Mouse (Mus musculus): ENCODE measurements around the gene Wnk2. TPM values are rescaled to one million over a fixed set of nuclear protein-coding genes. Genes with fewer than 3 reads are reported as not detected.

The Wnk2 gene
- polyA plus RNA-seq, 1 experiment from 2014 or later, result 2.6 TPM

DNA sequence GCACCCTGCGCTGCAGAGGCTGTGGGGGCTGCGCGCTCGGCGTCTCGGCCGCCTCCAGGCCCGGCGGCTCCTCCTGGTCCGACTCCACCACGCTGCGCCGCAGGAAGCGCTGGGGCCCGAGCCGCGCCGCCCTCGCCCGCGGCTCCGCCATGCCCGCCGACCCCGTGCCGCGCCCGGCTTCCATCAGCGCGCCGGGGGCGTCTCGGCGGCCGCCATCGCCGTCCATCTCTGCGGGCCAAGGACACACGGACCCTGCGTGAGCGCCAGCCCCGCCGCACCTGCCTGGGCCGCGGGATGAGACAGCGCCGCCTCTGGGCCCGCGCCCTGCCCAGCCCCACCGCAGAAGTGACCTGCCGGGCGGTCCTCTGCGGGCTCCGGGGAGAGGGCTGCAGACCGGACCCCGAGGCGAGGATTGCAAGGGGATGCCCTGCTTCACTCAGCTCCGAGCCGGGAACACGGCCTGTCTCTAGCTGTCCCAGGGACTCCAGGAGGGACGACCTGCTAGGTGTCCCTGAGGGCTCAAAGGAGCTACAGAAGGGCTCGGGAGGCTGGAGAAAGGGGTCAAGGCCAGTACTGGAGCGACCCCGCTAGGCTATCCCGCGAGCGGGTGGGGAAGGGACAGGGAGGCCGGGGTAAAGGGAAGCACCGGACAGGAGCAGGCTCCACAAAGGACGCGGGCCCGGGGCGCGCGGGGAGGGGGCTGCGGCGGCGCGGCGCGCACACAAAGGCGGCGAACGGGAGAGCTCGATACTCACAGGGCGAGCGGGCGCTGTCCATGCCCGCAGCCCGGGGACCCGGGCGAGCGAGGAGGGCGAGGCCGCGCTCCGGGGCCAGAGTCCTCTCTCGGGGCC, 582 bp downstream of the Wnk2 start:
- Histone ChIP-seq H3K4me1 (ENCODE audit: control insufficient read depth in 2 of 2, insufficient read depth in 2 of 2, low read length in 2 of 2) (peaks cover 5 to 21% of the 10 kb centered on the region in 2 experiments; a peak in 3 of 4 replicates), H3K27ac (replicated peaks in 1 of 2; ENCODE audit: control insufficient read depth in 1 of 2, insufficient read depth in 1 of 2, low read depth in 2 of 2, low read length in 2 of 2) (no peak overlapping the region), H3K9me3 (ENCODE audit: control insufficient read depth, low read length) (no peaks in the 10 kb centered on the region), H3K9ac (ENCODE audit: low read length) (peak overlapping the region; percentile 75), H3K36me3 (ENCODE audit: control insufficient read depth, insufficient read depth, low read length) (no peaks in the 10 kb centered on the region), H3K4me3 (ENCODE audit: control insufficient read depth in 1 of 2, insufficient read depth in 1 of 2, low read depth in 1 of 2, low read length in 2 of 2) (peak overlapping the region; percentile 67 to 72), H3K27me3 (ENCODE audit: control insufficient read depth, insufficient read depth, low read length) (peaks cover 56% of the 10 kb centered on the region), H3K4me2 (ENCODE audit: low read length) (peak overlapping the region; percentile 97)
- under 1% methylated on average over 68 of the region's 98 CpGs for WGBS
- ATAC-seq (ENCODE audit: insufficient number of reproducible peaks, insufficient read depth, low FRiP score, low read depth), result peak; percentile 56

DNA sequence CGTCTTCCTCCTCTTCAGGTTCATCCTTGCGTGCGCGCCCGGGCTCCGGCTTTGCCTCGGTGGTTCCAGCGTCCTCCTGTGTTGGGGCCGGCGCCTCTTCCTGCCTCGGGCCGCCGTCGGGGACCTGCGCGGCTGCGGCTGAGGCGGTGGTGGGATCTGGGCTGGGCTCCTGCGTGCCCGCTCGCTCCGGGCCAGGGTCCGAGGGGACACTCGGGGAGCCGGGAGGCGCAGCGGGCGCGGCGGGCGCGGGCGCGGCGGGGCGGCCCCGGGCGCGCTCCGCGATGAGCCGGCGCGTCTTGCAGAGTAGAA, 1.2 kb downstream of the Wnk2 start:
- Histone ChIP-seq H3K4me3 (ENCODE audit: control insufficient read depth in 1 of 2, insufficient read depth in 1 of 2, low read depth in 1 of 2, low read length in 2 of 2) (peak overlapping the region; percentile 67 to 72), H3K9ac (ENCODE audit: low read length) (peak overlapping the region; percentile 75), H3K9me3 (ENCODE audit: control insufficient read depth, low read length) (no peaks in the 10 kb centered on the region), H3K27me3 (ENCODE audit: control insufficient read depth, insufficient read depth, low read length) (peaks cover 56% of the 10 kb centered on the region), H3K4me2 (ENCODE audit: low read length) (peak overlapping the region; percentile 97), H3K36me3 (ENCODE audit: control insufficient read depth, insufficient read depth, low read length) (no peaks in the 10 kb centered on the region), H3K27ac (replicated peaks in 1 of 2; ENCODE audit: control insufficient read depth in 1 of 2, insufficient read depth in 1 of 2, low read depth in 2 of 2, low read length in 2 of 2) (no peak overlapping the region), H3K4me1 (ENCODE audit: control insufficient read depth in 2 of 2, insufficient read depth in 2 of 2, low read length in 2 of 2) (peaks cover 5 to 21% of the 10 kb centered on the region in 2 experiments; a peak in 3 of 4 replicates)
- no peak for ATAC-seq (ENCODE audit: insufficient number of reproducible peaks, insufficient read depth, low FRiP score, low read depth)
- 1% methylated on average over 42 of the region's 44 CpGs for WGBS

DNA sequence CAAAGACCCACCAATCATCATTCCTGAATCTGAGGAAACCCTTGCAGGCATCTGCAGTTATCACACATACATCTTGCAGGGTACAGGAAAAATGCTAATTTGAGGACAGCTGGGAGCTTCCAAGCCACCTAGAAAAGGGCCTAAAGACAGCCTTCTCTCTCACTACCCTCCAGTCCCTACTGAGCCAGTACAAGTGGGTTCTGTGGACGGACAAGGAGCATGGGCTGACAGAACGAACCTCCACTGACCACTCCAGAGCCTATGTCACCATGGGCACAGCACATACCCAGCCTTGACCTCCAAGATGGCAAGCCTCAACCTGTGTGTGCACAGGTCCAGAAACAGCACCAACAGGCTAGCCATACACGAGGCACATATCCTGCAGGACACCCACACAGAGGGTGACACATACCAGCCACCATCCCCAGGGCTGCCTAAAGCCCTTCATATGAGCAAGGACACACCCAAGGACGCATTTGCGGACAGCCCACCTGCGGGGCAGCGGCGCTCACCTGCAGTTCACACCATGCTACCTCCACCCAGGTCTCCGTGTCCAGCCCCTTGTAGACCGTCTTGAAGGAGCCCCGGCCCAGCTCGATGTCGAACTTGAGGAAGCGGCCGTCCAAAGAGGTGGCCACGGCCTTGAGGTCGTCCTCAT, 1.6 kb downstream of the Wnk2 start:
- ATAC-seq (ENCODE audit: insufficient number of reproducible peaks, insufficient read depth, low FRiP score, low read depth), result no peak
- H3K9ac ChIP-seq (ENCODE audit: low read length), result peak overlapping the region; percentile 75; the same call in 1 of the 2 replicates
- peak overlapping the region; percentile 67 to 72 for H3K4me3 ChIP-seq (ENCODE audit: control insufficient read depth in 1 of 2, insufficient read depth in 1 of 2, low read depth in 1 of 2, low read length in 2 of 2)
- no peaks in the 10 kb centered on the region for H3K36me3 ChIP-seq (ENCODE audit: control insufficient read depth, insufficient read depth, low read length)
- WGBS, result 22% methylated on average over 17 of the region's 17 CpGs
- H3K27me3 ChIP-seq (ENCODE audit: control insufficient read depth, insufficient read depth, low read length), result peaks cover 56% of the 10 kb centered on the region
- no peak overlapping the region for H3K27ac ChIP-seq (replicated peaks in 1 of 2; ENCODE audit: control insufficient read depth in 1 of 2, insufficient read depth in 1 of 2, low read depth in 2 of 2, low read length in 2 of 2)
- peaks cover 5 to 21% of the 10 kb centered on the region in 2 experiments; a peak in 3 of 4 replicates for H3K4me1 ChIP-seq (ENCODE audit: control insufficient read depth in 2 of 2, insufficient read depth in 2 of 2, low read length in 2 of 2)
- peak overlapping the region; percentile 97 for H3K4me2 ChIP-seq (ENCODE audit: low read length)
- no peaks in the 10 kb centered on the region for H3K9me3 ChIP-seq (ENCODE audit: control insufficient read depth, low read length)

DNA sequence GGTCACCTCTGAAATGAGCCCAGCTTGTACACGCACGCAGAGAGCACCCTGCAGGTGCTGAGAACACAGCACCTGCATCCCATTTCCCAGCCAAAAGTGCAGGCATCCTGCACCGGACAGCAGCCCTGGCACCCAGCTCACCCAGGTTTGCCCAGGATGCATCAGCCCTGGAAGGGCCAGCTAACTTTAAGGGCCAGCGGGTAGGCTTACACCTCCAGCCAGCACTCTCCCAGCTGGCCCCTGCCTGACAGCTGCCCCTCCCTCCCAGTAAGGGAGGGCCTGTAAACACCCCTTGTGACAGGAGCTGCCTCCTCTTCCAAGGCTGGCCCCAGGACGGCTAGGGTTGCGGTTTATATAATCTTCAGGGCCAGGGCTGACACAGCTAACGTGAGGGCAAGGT, 2.4 kb downstream of the Wnk2 start:
- ATAC-seq (ENCODE audit: insufficient number of reproducible peaks, insufficient read depth, low FRiP score, low read depth), result no peak
- no peak overlapping the region for H3K27ac ChIP-seq (replicated peaks in 1 of 2; ENCODE audit: control insufficient read depth in 1 of 2, insufficient read depth in 1 of 2, low read depth in 2 of 2, low read length in 2 of 2)
- no peaks in the 10 kb centered on the region for H3K36me3 ChIP-seq (ENCODE audit: control insufficient read depth, insufficient read depth, low read length)
- 37% methylated on average over 7 of the region's 7 CpGs for WGBS
- H3K4me1 ChIP-seq (ENCODE audit: control insufficient read depth in 2 of 2, insufficient read depth in 2 of 2, low read length in 2 of 2), result peaks cover 9 to 24% of the 10 kb centered on the region in 2 experiments; a peak in 3 of 4 replicates
- H3K27me3 ChIP-seq (ENCODE audit: control insufficient read depth, insufficient read depth, low read length), result peaks cover 54% of the 10 kb centered on the region
- H3K9me3 ChIP-seq (ENCODE audit: control insufficient read depth, low read length), result no peaks in the 10 kb centered on the region
- H3K4me3 ChIP-seq (ENCODE audit: control insufficient read depth in 1 of 2, insufficient read depth in 1 of 2, low read depth in 1 of 2, low read length in 2 of 2), result no peak overlapping the region
- H3K9ac ChIP-seq (ENCODE audit: low read length), result no peak overlapping the region
- H3K4me2 ChIP-seq (ENCODE audit: low read length), result no peak overlapping the region

DNA sequence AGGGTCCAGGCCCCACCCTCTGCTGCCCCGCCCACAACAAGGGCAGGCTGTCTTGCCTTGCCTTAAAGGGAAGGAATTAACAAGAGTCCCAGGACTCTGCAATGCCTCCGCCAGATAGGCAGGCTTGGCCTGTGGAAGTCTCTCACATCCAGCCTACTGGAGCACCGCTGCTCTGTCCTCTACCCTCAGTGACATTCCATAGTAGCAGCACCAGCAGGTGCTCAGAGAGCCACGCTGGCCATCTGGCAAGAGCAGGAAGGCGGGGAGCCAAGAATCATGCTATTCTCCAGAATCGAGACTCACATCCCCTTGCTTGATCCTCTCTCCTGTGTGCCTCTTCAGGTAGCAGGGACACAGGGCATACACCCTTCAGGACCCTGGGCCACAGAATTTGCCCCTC, 3.4 kb downstream of the Wnk2 start:
- 33% methylated on average over 6 of the region's 6 CpGs for WGBS
- Histone ChIP-seq H3K4me3 (ENCODE audit: control insufficient read depth in 1 of 2, insufficient read depth in 1 of 2, low read depth in 1 of 2, low read length in 2 of 2) (no peak overlapping the region), H3K4me1 (ENCODE audit: control insufficient read depth in 2 of 2, insufficient read depth in 2 of 2, low read length in 2 of 2) (peaks cover 13 to 27% of the 10 kb centered on the region in 2 experiments; a peak in 3 of 4 replicates), H3K36me3 (ENCODE audit: control insufficient read depth, insufficient read depth, low read length) (no peaks in the 10 kb centered on the region), H3K4me2 (ENCODE audit: low read length) (no peak overlapping the region), H3K9me3 (ENCODE audit: control insufficient read depth, low read length) (no peaks in the 10 kb centered on the region), H3K27me3 (ENCODE audit: control insufficient read depth, insufficient read depth, low read length) (peaks cover 45% of the 10 kb centered on the region), H3K27ac (replicated peaks in 1 of 2; ENCODE audit: control insufficient read depth in 1 of 2, insufficient read depth in 1 of 2, low read depth in 2 of 2, low read length in 2 of 2) (no peak overlapping the region), H3K9ac (ENCODE audit: low read length) (no peak overlapping the region)
- no peak for ATAC-seq (ENCODE audit: insufficient number of reproducible peaks, insufficient read depth, low FRiP score, low read depth)

DNA sequence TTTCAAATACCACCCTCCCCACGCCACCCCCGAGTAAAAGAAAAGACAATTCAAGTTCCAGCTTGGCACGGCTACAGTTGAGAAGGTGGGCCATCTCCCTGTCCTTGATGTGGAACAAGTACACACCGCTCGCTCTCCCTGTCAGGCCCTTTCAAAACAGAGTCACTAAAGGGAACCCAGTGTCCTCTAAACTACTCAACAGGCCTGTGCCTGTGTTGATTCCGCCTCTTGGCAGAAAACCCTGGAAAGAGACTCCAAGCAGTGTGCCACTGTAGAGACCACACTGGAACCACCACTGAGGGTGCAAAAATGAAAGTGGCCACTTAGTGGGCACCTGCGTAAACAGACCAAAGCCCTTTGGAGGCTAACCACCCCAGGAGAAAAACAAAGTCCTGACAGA, 4.5 kb downstream of the Wnk2 start:
- H3K4me2 ChIP-seq (ENCODE audit: low read length), result no peak overlapping the region
- ATAC-seq (ENCODE audit: insufficient number of reproducible peaks, insufficient read depth, low FRiP score, low read depth), result no peak
- H3K27ac ChIP-seq (replicated peaks in 1 of 2; ENCODE audit: control insufficient read depth in 1 of 2, insufficient read depth in 1 of 2, low read depth in 2 of 2, low read length in 2 of 2), result no peak overlapping the region
- H3K4me1 ChIP-seq (ENCODE audit: control insufficient read depth in 2 of 2, insufficient read depth in 2 of 2, low read length in 2 of 2), result peaks cover 13 to 27% of the 10 kb centered on the region in 2 experiments; a peak in 3 of 4 replicates
- no peak overlapping the region for H3K9ac ChIP-seq (ENCODE audit: low read length)
- 87% methylated on average over 7 of the region's 7 CpGs for WGBS
- no peaks in the 10 kb centered on the region for H3K9me3 ChIP-seq (ENCODE audit: control insufficient read depth, low read length)
- H3K27me3 ChIP-seq (ENCODE audit: control insufficient read depth, insufficient read depth, low read length), result peaks cover 34% of the 10 kb centered on the region
- H3K36me3 ChIP-seq (ENCODE audit: control insufficient read depth, insufficient read depth, low read length), result no peaks in the 10 kb centered on the region
- no peak overlapping the region for H3K4me3 ChIP-seq (ENCODE audit: control insufficient read depth in 1 of 2, insufficient read depth in 1 of 2, low read depth in 1 of 2, low read length in 2 of 2)

DNA sequence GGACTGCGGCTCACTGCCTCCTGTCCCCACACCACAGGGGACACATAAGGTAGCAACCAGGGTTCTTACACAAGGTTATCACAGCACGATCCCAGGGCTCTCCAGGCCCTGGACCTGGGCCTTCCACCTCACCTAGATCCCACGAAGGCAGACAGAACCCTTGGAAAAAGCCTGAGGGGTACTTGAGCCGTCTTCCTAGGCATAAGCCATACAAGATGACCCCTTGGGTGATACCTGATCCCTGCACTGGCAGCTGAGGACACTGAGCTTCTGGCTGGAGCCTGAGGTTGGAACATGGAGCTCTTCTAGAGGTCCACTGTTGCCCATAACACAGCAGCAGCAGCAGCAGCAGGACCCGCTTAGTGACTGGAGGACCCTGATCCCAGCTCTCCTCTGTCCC, 5.4 kb downstream of the Wnk2 start:
- no peak overlapping the region for H3K4me2 ChIP-seq (ENCODE audit: low read length)
- no peaks in the 10 kb centered on the region for H3K9me3 ChIP-seq (ENCODE audit: control insufficient read depth, low read length)
- no peak overlapping the region for H3K27ac ChIP-seq (replicated peaks in 1 of 2; ENCODE audit: control insufficient read depth in 1 of 2, insufficient read depth in 1 of 2, low read depth in 2 of 2, low read length in 2 of 2)
- H3K9ac ChIP-seq (ENCODE audit: low read length), result no peak overlapping the region
- ATAC-seq (ENCODE audit: insufficient number of reproducible peaks, insufficient read depth, low FRiP score, low read depth), result no peak
- no peak overlapping the region for H3K4me3 ChIP-seq (ENCODE audit: control insufficient read depth in 1 of 2, insufficient read depth in 1 of 2, low read depth in 1 of 2, low read length in 2 of 2)
- H3K36me3 ChIP-seq (ENCODE audit: control insufficient read depth, insufficient read depth, low read length), result no peaks in the 10 kb centered on the region
- peaks cover 13 to 24% of the 10 kb centered on the region in 2 experiments; a peak in 3 of 4 replicates for H3K4me1 ChIP-seq (ENCODE audit: control insufficient read depth in 2 of 2, insufficient read depth in 2 of 2, low read length in 2 of 2)
- peaks cover 27% of the 10 kb centered on the region for H3K27me3 ChIP-seq (ENCODE audit: control insufficient read depth, insufficient read depth, low read length)
- 79% methylated on average over 5 of the region's 5 CpGs for WGBS
